Mouse (Mus musculus): ENCODE data around the gene Evi2b.

GRCm38 (mm10) chr11:79552622-79553021, 29.1 kb upstream of the Evi2b start:
- TF ChIP-seq TCF3 (IDR thresholded peaks at IDR 0.05; ENCODE audit: insufficient read length, low read depth) (no peak), POLR2A (IDR thresholded peaks at IDR 0.05; ENCODE audit: insufficient read length, low read depth) (no peak), MYOG (IDR thresholded peaks at IDR 0.05; ENCODE audit: control insufficient read depth in 1 of 3, insufficient read depth in 1 of 3, insufficient read length in 2 of 3, low read depth in 2 of 3) (no peak), TCF12 (IDR thresholded peaks at IDR 0.05; ENCODE audit: insufficient read depth, poor library complexity, severe bottlenecking) (no peak), POLR2AphosphoS2 (IDR thresholded peaks at IDR 0.05; ENCODE audit: insufficient read length, low read depth) (no peak)

All from myocyte (in vitro differentiated cells).